Mouse (Mus musculus): ENCODE data around the gene Trank1.

Gene Trank1

DNA sequence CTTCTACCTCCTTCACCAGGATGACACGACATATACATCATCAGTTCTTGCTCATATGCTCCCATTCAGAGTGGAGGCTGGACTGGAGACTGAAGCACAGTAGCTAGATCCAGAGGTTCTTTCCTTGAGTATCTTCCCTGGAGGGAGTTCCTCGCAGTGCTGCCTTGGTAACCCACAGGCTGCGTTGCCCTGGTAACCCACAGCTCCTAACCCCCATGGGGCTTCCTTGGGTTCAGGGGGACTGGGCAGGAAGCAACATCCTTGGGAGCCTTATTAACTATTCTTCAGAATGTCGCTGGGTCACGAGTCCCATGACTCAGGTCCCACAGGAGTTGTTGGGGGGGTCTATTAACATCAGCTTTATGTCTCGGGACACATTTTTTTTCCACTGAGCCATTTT is 113.6 kb downstream of the Trank1 start:
- DNase-seq (ENCODE audit: low spot score in 2 of 2), result no peak

GRCm38 (mm10) chr9:111425952-111426351 is 114.4 kb downstream of the Trank1 start:
- DNase-seq (ENCODE audit: low spot score in 2 of 2), result no peak

DNA sequence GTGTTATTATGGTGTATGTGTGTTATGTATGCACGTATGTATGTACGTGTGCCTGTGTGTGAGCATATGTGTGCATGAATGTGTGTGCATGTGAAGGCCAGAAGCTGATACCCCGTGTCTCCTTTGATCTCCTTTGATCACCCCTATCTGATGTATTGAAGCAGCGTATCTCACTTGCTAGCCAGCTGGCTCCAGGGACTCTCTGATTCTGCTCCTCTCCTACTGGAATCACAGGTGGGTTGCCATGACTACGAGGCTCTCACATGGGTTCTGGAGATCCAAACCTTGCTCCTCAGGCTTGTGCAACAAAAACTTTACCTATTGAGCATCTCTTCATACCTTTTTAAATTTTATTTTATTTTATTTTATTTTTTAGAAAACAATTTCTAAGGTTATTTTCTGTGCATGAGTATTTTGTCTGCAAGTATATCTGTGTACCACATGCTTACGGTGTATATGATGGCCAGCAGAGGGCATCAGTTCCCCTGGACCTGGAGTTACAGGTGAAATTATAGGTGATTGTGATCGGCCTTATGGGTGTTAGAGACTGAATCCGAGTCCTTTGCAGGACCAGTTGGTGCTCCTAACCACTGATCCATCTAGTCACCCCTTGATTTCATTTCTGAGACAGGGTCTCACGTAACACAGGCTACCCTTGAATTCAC is 116.5 kb downstream of the Trank1 start:
- DNase-seq (ENCODE audit: low spot score in 2 of 2), result no peak

- DNase-seq (ENCODE audit: low spot score in 2 of 2), result no peak
Measured at GRCm38 (mm10) chr9:111428698-111429362, 117.3 kb downstream of the Trank1 start.

DNA sequence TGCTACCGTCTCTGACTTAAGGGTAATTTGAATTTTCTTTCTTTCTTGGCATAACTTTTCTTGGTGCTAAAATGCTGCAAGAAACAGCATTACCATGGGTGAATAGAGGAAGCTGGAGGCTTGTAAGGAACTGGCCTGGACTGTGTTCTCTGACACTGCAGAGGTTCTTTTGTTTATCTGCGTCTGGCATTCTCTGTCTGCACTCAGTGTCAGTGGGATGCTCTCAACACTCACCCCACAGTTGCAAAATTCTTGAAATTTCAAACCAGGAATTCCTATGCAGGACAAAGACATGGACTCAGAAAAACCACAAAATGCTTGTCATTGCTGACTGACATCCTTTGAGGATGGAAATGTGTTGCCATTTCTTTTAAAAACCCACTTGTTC is 117.8 kb downstream of the Trank1 start:
- DNase-seq (ENCODE audit: low spot score in 2 of 2), result no peak

DNA sequence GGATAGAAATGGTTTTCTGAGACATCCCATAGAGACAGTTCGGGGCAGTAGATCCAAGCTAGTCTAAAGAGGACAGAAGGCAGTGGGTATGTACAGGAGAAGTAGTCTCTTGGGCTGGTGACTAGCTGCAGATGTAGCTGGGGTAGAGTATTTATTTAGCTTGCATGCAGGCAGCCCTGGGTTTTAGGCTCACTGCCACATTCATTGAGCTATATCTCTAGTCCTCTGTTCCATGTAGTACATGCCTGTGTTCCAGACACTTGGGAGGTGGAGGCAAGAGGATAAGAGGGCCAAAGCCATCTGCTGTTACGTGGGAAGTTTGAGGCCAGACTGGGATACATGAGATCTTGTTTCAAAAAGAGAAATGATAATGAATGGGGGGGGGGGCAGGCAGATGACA is 123.9 kb downstream of the Trank1 start:
- DNase-seq (ENCODE audit: low spot score in 2 of 2), result no peak

- no peak for DNase-seq (ENCODE audit: low spot score in 2 of 2)
Measured at GRCm38 (mm10) chr9:111438904-111439835, 127.6 kb downstream of the Trank1 start, which contains the start of gene Dclk3. Gene Dclk3, plus strand, starts transcription at chr9:111439081.

DNA sequence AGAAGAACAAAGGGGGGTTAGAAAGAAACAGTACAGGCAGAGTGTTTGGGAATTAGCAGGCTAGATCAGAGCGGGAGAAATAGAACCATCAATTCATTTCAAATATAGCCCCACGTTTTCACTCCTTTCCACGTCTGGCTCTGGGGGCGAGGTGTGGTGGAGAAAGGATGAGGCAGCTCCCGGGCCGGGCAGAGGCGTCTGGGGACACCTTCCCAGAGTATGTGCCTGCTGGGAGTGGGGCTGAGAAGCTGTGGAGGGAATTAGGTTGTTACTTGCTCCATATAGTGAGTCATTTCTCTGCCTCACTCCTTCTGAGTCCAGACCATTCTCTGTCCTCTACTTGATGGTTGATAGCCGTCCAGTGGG is 128.3 kb downstream of the Trank1 start:
- peak in 1 of 2 experiments; percentile 41 for DNase-seq (ENCODE audit: low spot score in 2 of 2)

DNA sequence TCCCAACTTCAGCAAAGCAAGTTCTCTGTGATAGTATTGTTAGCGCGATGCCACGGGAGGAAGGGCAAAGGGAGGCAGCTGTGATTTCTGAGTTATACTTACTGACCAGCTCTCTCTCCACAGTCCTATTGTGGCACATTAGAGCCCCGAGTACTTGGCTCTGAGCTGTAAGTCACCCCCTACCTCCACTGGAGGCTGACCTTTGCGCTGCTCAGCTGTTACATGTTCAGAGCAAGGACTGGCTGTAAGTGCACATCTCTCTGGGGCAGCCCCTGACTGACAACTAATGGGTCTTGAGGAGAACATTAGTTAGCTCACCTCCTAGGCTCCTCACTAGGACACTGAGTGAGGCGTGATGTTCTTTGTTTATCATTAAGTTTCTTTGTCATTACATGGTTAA is 128.9 kb downstream of the Trank1 start:
- no peak for DNase-seq (ENCODE audit: low spot score in 2 of 2)

DNA sequence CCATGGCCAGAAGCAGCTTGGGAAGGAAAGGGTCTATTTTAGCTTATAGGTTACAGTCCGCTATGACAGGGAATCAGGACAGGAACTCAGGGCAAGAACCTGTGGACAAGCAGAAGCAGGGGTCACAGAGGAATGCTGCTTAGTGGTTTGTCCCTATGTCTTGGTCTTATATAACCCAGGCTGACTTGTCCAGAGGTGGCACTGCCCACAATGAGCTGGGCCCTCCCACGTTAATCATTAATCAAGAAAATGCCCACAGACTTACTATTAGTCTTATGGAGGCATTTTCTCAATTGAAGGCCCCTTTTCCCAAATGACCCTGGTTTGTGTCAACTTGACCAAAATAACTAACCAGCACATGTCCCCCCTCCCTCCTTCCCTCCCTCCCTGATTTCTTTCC is 129.6 kb downstream of the Trank1 start:
- DNase-seq (ENCODE audit: low spot score in 2 of 2), result no peak
